Mouse (Mus musculus) bone marrow, adult 2 months (tissue): Measurements from ENCODE around the gene Hoxc5. TPM values are rescaled to one million over a fixed set of nuclear protein-coding genes. Genes with fewer than 3 reads are reported as not detected.

Experiments used
- H3K27ac ChIP-seq: fragments of 200-500 bp; 2 replicates; pipeline ENCODE4 v1.5.1; 2012; ENCODE audit warnings: low read depth, mild to moderate bottlenecking, control low read depth, inconsistent platforms, low read length; ENCODE audit not compliant: control insufficient read depth, poor library complexity, insufficient read depth
- H3K4me1 ChIP-seq: fragments of 200-500 bp; 2 replicates; pipeline ENCODE4 v1.6.1; 2011; ENCODE audit warnings: low read length; ENCODE audit not compliant: control insufficient read depth, insufficient read depth
- H3K4me3 ChIP-seq: fragments of 200-500 bp; replicated peaks from 2 replicates; pipeline ENCODE3; 2011; ENCODE audit warnings: mild to moderate bottlenecking, low read depth, low read length, control low read depth; ENCODE audit not compliant: control insufficient read depth
- CTCF ChIP-seq: fragments of 200-500 bp; IDR thresholded peaks from 2 replicates; pipeline ENCODE4 v1.5.1; 2011; ENCODE audit warnings: low read length, control low read depth; ENCODE audit not compliant: control insufficient read depth, insufficient read depth
- POLR2A ChIP-seq: fragments of 200-500 bp; IDR thresholded peaks from 2 replicates; pipeline ENCODE4 v1.6.1; 2011; ENCODE audit warnings: low read depth, mild to moderate bottlenecking, control low read depth, low read length, borderline replicate concordance; ENCODE audit not compliant: control insufficient read depth
- WGBS: fragments of 180-500 bp; shearing (Covaris S2); methylation state at CpG from one replicate; pipeline ENCODE4 v1.1.7; 2018; 5-methylcytosine and 5-hydroxymethylcytosine counted together
- polyA plus RNA-seq: library from polyadenylated mRNA; stranded (reverse); fragments of >200 nt; gene quantifications from 2 replicates; pipeline ENCODE4 v1.2.4, GENCODE M21; 2011; ENCODE audit warnings: low replicate concordance; ENCODE audit not compliant: missing spikeins, insufficient read depth, insufficient read length

The Hoxc5 gene
- polyA plus RNA-seq, 1 experiment = 0.80 TPM

- H3K27ac ChIP-seq = no peak overlapping the region
- no peak overlapping the region for H3K4me3 ChIP-seq
- TF ChIP-seq POLR2A (no peak), CTCF (no peak)
- no peaks in the 10 kb centered on the region for H3K4me1 ChIP-seq
- 4% methylated on average over 40 of the region's 40 CpGs for WGBS
Measured at GRCm38 (mm10) chr15:102927032-102927645, 40.1 kb upstream of the Hoxc5 start.

- no peaks in the 10 kb centered on the region for H3K4me1 ChIP-seq
- no peak overlapping the region for H3K4me3 ChIP-seq
- no peak for TF ChIP-seq POLR2A
- no peak for TF ChIP-seq CTCF
- WGBS = 6% methylated on average over 23 of the region's 23 CpGs
- no peak overlapping the region for H3K27ac ChIP-seq
Measured at GRCm38 (mm10) chr15:102931706-102932358, 35.4 kb upstream of the Hoxc5 start.

GRCm38 (mm10) chr15:102934438-102934837 is 32.8 kb upstream of the Hoxc5 start:
- 8% methylated on average over 12 of the region's 12 CpGs for WGBS
- TF ChIP-seq CTCF = no peak
- TF ChIP-seq POLR2A = no peak
- no peaks in the 10 kb centered on the region for H3K4me1 ChIP-seq
- no peak overlapping the region for H3K4me3 ChIP-seq
- H3K27ac ChIP-seq = no peak overlapping the region

- TF ChIP-seq POLR2A (no peak), CTCF (no peak)
- no peak overlapping the region for H3K4me3 ChIP-seq
- H3K4me1 ChIP-seq = no peaks in the 10 kb centered on the region
- no peak overlapping the region for H3K27ac ChIP-seq
- 3% methylated on average over 27 of the region's 27 CpGs for WGBS
Measured at GRCm38 (mm10) chr15:102934897-102935296, 32.3 kb upstream of the Hoxc5 start.

GRCm38 (mm10) chr15:102936279-102936972 is 30.8 kb upstream of the Hoxc5 start, which contains the start of gene Hoxc12:
Gene Hoxc12, plus strand, starts transcription at chr15:102936757.
- 6% methylated on average over 31 of the region's 31 CpGs for WGBS
- Histone ChIP-seq H3K4me3 (no peak within 1 kb of the TSS), H3K27ac (no peak within 1 kb of the TSS; the same call in 1 of the 2 replicates), H3K4me1 (no peaks in the 10 kb centered on the region)
- TF ChIP-seq CTCF (no peak), POLR2A (no peak)

- Histone ChIP-seq H3K27ac (no peak overlapping the region; the same call in 1 of the 2 replicates), H3K4me3 (no peak overlapping the region), H3K4me1 (no peaks in the 10 kb centered on the region)
- WGBS = 8% methylated on average over 50 of the region's 50 CpGs
- TF ChIP-seq CTCF (no peak), POLR2A (no peak)
Measured at GRCm38 (mm10) chr15:102937036-102937666, 30.1 kb upstream of the Hoxc5 start.

- TF ChIP-seq CTCF (no peak), POLR2A (no peak)
- no peak overlapping the region; the same call in 1 of the 2 replicates for H3K27ac ChIP-seq
- 6% methylated on average over 34 of the region's 34 CpGs for WGBS
Measured at GRCm38 (mm10) chr15:102939256-102940155, 27.7 kb upstream of the Hoxc5 start.

GRCm38 (mm10) chr15:102942739-102943467 is 24.3 kb upstream of the Hoxc5 start:
- H3K4me1 ChIP-seq = no peaks in the 10 kb centered on the region
- H3K4me3 ChIP-seq = no peak overlapping the region
- WGBS = 4% methylated on average over 51 of the region's 53 CpGs
- no peak overlapping the region; the same call in 1 of the 2 replicates for H3K27ac ChIP-seq
- TF ChIP-seq POLR2A (no peak), CTCF (no peak)

More at GRCm38 (mm10) chr15:102939256-102940155, 27.7 kb upstream of the Hoxc5 start:
- Histone ChIP-seq H3K4me3 (no peak overlapping the region), H3K4me1 (no peaks in the 10 kb centered on the region)
